Mouse (Mus musculus) liver, adult 2 months (tissue): ENCODE results near the gene 1110051M20Rik.

Source experiments
- CTCF ChIP-seq: fragments of 200-500 bp; IDR thresholded peaks from 2 replicates; pipeline ENCODE4 v1.5.1; 2011; ENCODE audit warnings: low read depth, low read length, control low read depth
- POLR2A ChIP-seq: fragments of 200-500 bp; IDR thresholded peaks from 2 replicates; pipeline ENCODE4 v1.6.1; 2011; ENCODE audit warnings: low read length, control low read depth; ENCODE audit not compliant: insufficient read depth; ENCODE audit errors: extremely low read depth

DNA sequence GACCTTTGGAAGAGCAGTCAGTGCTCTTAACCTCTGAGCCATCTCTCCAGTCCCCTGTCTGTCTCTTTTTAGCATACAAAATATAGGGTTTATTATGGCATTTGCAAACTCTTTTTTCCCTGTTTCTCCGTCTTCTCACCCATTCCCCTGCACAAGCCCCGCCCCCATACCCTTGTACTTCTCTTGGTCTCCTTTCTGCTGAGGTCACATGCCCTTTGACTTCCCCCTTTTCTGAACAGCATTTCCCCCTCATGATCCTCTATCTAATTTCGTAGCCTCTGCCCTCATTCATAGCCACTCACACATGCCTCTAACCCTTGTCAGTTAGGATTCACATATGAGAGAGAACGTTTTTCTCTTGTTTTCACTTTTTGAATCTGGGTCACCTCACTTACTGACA, 40.2 kb upstream of the 1110051M20Rik start:
- TF ChIP-seq CTCF (no peak), POLR2A (no peak)
